Mouse (Mus musculus) naive thymus-derived CD4-positive, alpha-beta T cell, adult 2 months (primary cell): ENCODE data around the gene Immt.

Source experiments
- DNase-seq: peaks from one replicate; pipeline ENCODE4 v3.0.0-alpha.2; 2011; ENCODE audit warnings: low read depth

Immt gene

GRCm38 (mm10) chr6:71830690-71831580, at the start of gene Immt:
TSS of gene Immt (plus strand) at chr6:71831331.
- peak; percentile 93 for DNase-seq

GRCm38 (mm10) chr6:71783165-71783564, 48.0 kb upstream of the Immt start:
- no peak for DNase-seq

DNA sequence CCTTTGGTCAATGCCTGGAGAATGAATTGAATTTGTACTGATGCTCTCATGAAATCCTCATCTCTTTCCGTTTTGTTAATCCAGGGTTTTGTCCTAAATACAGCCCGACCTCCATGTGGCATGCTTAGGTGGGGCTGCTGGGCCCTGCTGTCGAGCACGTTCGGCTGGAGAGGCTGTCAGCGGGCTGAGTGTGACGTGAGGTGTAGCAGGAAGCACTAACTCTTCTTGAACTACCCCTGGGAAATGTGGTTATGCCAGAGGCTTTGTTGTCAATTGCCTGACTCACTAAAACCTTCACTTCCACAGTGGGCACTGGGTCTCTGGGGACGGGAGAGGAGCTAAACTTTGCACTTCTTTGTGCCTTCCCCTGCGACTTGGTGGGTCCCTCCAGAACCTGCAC, 42.8 kb upstream of the Immt start:
- peak; percentile 8 for DNase-seq

DNA sequence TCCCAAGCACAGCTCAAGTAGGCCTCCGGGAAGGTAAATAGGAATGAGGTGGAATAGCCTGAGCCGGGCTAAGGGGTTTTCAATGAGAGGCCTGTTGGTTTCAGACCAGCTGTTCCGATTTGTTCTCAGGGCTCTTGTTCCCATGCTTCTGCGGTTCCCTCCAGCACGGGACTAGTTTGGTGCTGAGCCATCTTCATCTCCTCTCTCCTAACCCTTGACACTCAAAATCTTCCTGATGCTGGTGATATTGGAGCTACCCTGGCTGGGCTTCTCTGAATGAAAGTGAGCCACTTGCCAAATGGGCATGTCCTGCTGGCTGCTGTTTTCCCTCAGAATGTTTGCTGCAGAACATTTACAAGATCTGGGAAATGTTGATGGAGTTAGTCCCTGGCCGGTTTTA, 39.4 kb upstream of the Immt start:
- no peak for DNase-seq

GRCm38 (mm10) chr6:71799391-71799790, 31.7 kb upstream of the Immt start:
- no peak for DNase-seq

DNA sequence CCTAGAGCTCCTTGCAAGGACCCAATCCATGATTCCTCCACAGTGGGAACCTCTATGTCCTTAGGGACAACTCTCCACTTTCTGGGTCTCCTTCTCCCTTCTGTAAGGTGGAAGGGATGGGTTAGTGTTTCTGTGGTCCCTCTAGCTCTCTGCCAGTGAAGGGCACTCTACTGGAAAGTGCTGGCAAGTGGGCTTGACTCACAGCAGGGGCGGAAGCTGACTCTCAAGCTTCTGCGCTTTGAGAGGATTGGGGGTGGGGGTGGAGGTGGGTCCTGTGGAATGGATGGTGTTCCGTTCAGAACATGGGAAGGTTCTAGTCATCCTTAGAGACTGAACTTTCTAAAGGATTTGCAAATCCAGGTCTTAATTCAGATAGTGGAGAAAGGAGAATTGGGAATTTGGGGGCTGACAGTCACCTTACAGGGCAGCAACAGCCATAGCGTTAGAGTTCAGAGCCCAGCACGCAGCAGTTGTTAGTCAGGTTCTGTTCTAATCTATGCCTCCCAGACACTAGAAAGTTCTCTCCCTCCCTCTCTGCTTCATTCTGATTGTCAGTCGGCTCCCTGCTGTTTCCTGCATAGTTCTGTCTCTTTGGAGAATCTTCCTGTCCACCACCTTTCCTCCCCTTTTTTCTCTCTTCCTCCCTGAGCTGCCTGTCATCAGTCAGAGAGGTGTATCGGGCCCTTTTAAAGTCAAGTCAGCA, 30.0 kb upstream of the Immt start:
- no peak for DNase-seq

GRCm38 (mm10) chr6:71801714-71802094, 29.4 kb upstream of the Immt start:
- DNase-seq: no peak

DNA sequence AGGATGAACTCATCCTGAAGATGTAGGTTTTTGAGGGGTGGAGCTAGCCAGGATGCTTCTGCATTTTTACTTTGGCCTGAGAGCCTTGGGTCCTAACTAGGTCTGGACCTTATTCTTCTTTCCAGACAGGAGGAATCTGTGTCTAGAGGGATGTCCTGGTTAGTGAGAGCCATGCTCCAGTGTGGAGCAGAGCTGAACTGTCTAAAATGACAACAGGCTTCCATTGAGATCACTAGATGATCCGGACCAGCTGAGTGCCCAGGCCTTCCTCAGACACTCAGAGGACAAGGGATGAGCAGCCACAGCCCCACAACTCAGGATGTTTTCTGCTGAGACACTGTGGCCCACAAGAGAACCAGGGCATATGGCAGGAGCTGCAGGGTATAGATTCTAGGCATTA, 27.5 kb upstream of the Immt start:
- no peak for DNase-seq

DNA sequence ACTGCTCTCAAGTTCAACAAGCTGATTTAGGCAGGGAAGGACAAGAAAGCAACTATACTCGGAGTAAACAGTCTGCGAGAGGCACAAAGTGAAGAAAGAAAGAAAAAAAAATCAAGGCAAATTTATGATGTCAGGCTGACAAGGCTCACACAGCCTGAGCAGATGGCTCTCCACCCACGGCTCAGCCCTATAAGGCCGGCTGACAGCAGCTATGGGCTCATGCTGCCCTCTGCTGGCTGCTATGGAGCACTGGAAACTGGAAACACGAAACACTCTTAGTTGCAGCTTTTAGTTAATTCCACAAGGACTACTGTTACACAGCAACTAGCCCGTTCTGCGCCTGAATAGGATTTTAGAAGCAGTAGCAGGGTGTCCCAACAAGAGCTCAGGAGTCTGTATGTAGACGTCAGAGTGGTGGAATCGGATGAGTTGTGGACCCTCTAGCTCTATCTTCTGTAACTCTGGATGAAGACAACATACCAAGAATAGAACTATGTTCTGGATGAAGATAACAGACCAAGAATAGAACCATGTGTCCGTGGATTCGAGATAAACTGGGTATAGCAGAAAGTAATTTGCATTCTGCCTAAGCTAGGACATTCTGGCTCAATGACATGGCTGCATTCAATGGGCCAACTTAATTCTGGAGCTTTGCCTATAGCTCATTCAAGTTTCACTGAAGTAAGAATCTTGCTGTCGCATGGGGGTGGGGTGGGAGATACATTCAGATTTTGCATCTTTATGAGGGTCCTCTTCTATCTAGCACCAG, 26.9 kb upstream of the Immt start:
- DNase-seq: peak; percentile 83

DNA sequence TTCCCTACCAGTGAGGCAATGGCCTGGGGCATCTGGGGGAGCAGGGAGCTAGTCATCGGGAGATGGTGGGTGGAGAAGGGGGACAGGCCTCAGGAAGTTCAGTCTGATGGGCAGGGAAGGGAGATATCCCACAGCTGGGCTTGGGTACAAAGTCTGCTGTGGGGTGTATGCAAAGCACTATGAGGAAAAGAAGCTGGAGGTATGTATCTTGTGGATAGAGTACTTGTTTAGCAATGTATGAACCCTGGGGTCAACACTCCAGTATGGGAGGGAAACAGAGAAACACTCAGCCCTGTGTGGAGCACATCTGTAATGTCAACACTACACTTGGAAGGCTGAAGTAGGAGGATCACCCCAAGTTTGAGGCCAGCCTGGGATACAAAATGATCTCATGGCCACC, 24.4 kb upstream of the Immt start:
- DNase-seq: no peak

DNA sequence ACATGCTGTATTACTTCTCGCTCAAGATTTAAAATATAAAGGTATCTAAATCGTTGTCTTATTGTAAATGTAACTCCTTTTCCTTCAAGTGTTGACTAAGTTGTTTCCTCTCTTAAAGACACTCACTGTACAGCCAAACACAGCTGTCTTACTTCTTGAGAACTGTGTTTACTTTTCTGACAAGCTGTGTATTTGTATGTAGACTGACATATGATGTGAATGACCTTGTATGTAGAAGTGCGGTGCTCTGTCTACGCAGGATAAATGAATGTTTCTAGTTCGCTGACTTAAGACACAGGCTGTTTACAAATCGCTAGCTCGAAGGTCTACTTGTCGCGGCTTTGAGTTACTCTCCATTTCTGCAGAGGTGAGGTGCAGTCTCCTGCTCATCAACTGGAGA, 21.2 kb upstream of the Immt start:
- no peak for DNase-seq

DNA sequence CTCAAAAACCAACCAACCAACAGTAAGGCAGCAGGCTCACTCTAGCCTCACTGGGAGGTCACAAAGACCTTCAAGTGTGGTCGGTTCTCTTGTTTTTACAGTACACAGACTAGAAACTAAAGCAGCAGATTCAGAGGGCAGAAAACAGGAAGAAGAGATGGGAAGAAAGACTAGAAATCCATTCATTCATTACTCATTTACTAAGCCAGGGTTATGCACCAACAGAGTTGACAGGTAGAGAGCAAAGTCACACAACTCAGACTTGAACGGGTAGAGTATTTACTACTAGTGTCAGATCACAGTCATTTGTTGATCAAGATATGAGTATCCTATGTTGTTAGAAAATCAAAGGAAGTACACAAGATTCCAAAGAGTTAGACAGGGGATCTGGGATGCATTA, 18.3 kb upstream of the Immt start:
- DNase-seq: no peak

DNA sequence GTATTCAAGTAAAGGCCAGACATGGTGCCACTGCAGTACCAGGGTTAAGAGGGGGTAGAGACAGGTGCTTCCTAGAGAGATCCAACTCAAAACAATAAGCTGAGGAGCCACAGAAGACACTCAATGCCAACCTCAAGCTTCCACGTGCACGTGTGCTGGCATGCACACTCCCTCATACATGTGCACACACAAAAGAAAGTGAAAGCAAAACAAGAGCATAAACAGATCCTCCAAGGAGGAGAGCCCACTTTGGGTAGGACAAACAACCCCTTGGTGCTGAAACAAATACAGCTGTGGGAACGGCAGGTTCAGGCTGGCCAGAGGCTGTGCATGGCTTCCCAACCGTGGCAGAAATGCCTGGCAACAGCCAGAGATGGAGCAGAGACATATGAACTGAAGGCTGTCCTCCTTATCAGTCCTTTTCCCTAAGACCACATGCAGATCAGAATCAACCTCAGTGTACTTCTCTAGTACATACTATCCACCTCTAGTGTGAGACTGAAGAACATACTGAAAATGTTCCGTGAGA, 11.3 kb upstream of the Immt start:
- DNase-seq: no peak

GRCm38 (mm10) chr6:71823085-71823484, 8.0 kb upstream of the Immt start:
- no peak for DNase-seq

DNA sequence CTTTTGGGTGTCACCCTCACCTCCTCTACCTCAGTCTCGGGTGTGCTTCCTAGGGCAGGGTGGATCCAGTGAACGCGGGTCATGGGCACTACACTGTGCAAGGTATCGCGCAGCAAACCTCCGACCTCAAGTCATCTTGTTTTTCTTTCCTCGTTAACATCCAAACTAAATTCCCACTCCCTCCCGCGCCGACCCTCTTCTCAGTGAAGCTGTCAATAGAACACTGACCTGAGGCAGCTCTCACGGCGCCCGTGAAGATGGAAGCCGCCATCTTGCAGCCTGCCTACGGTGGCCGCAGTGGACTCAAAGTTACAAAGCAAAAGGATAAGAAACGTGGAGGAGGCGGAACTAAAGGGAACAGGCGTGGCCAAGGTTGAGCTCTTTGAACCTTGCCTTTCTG, 7.6 kb upstream of the Immt start:
- DNase-seq: peak; percentile 91

GRCm38 (mm10) chr6:71823961-71824360, 7.2 kb upstream of the Immt start:
- DNase-seq: no peak

DNA sequence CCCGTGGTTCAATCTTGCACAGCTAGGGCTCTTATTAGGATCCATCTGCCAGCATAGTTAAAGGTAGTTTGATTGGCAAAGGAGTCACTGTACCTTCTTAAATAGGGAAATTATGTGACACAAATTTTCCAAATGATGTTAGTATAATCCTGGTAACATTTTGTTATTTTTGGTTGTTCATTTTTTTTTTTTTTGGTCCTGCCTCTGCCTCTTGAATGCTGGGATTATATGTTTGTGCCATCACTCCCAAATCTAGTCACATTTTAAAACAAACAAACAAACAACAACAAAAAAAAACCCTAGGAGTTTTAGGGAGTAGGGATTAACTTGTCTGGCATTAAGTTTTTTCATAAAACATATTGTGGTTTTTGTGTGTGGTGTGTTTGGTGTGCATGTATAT, 4.3 kb upstream of the Immt start, which contains the start of gene Mrpl35:
Gene Mrpl35 (minus strand): TSS at position 101 of the 400 bp plus-strand sequence.
- no peak for DNase-seq

- no peak for DNase-seq
These were observed 1.4 kb upstream of the Immt start for GRCm38 (mm10) chr6:71829768-71830167.

DNA sequence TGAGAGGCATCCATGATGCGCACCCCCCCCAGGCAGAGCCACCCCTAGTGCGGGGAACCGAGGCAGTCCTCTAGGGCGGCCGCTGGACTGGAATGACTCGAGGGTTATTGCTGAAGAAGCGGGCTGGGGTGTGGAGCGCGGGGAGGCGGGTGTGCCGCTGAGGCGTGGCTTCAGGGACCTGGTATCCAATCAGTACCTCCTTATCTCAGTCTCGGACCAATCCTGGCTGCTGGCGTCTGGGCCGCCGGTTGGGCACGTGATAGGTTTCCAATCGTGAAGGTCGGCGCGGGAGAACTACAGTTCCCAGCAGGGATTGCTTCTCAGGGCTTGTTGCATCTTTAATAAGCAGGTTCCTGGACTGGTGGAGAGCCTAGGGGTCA, 440 bp downstream of the Immt start:
- DNase-seq: peak; percentile 95

- no peak for DNase-seq
These were observed 5.7 kb downstream of the Immt start for GRCm38 (mm10) chr6:71836811-71837210.

- DNase-seq: no peak
These were observed 8.7 kb downstream of the Immt start for GRCm38 (mm10) chr6:71839815-71840214.

- DNase-seq: no peak
These were observed 9.6 kb downstream of the Immt start for GRCm38 (mm10) chr6:71840597-71841290.
